Mouse (Mus musculus) heart, postnatal 14 days (tissue): ENCODE measurements around the gene Chd2. TPM values are rescaled to one million over a fixed set of nuclear protein-coding genes. Genes with fewer than 3 reads are reported as not detected.

ENCODE experiments used
- DNase-seq, 2 experiments: peaks; one replicate each; pipeline ENCODE4 v3.0.0; 2021 to 2022
- intact Hi-C: fragments of 180-260 bp; cut with DNase I; formaldehyde crosslinking; loops from one replicate; pipeline ENCODE4 v1.15.1; 2025
- total RNA-seq, 2 experiments: library from RNA; stranded (reverse); gene quantifications; 2 replicates each; pipeline ENCODE4 v1.2.3; 2021

Gene Chd2
- total RNA-seq, 2 experiments from 2014 or later: 46.4 to 56.0 TPM

- peak; percentile 57 to 63 for DNase-seq
- intact Hi-C loops: no loop called here
Measured at GRCm38 (mm10) chr7:73391518-73392321, 149.9 kb downstream of the Chd2 start.

- peak; percentile 95 for DNase-seq
- intact Hi-C loops: no loop called here
Measured at GRCm38 (mm10) chr7:73391002-73391517, 150.6 kb downstream of the Chd2 start.

GRCm38 (mm10) chr7:73390426-73391001 lies 151.1 kb downstream of the Chd2 start:
- intact Hi-C loops: no loop called here
- DNase-seq: no peak

GRCm38 (mm10) chr7:73389871-73390294 lies 151.7 kb downstream of the Chd2 start:
- intact Hi-C loops: no loop called here
- DNase-seq: no peak

- intact Hi-C loops: no loop called here
Measured at GRCm38 (mm10) chr7:73389419-73389818, 152.2 kb downstream of the Chd2 start.

GRCm38 (mm10) chr7:73388866-73389265 lies 152.8 kb downstream of the Chd2 start:
- intact Hi-C loops: no loop called here
- DNase-seq: no peak

More at GRCm38 (mm10) chr7:73389419-73389818, 152.2 kb downstream of the Chd2 start:
- DNase-seq: no peak

- intact Hi-C loops: no loop called here
- DNase-seq: no peak
Measured at GRCm38 (mm10) chr7:73382843-73383242, 158.8 kb downstream of the Chd2 start.

- DNase-seq: no peak
- intact Hi-C loops: loop anchor here (5.0 kb wide), 2 partner anchors 44 to 351 kb away; no protein-coding TSS in a partner anchor
Measured at GRCm38 (mm10) chr7:73378034-73378433, 163.6 kb downstream of the Chd2 start.

GRCm38 (mm10) chr7:73377307-73377706 lies 164.3 kb downstream of the Chd2 start:
- intact Hi-C loops: loop anchor here (2.0 to 5.0 kb wide), 3 partner anchors 45 to 977 kb away; no protein-coding TSS in a partner anchor
- DNase-seq: peak in 1 of 2 experiments; percentile 30

Other genes with a start within 250 kb of the Chd2 start
- gene Rgma, start 166.3 kb downstream of the Chd2 start, total RNA-seq: 10 to 100 TPM; 63.3 to 76.9 TPM
- gene Fam174b, start 198.5 kb upstream of the Chd2 start, total RNA-seq: 100 to 1,000 TPM; 132 TPM